Mouse (Mus musculus): ENCODE measurements at regions not wholly inside any gene's neighbourhood (a gene's known extent, or its start where the extent isn't known, plus 50 kb on each side); places are given as distances from the start of the nearest gene placed in this dataset.

- no peaks in the 10 kb centered on the region for H3K9me3 ChIP-seq
- H3K4me1 ChIP-seq (replicated peaks): no peaks in the 10 kb centered on the region
- H3K36me3 ChIP-seq: no peaks in the 10 kb centered on the region
- H3K27ac ChIP-seq: no peak overlapping the region
- no peak for DNase-seq (ENCODE audit: low spot score)
- 82% methylated on average over 2 of the region's 2 CpGs for WGBS
- H3K4me3 ChIP-seq: no peak overlapping the region
- no peaks in the 10 kb centered on the region for H3K27me3 ChIP-seq (ENCODE audit: insufficient read depth, poor library complexity, severe bottlenecking)
Observed at GRCm38 (mm10) chr13:101013604-101014003, 180.4 kb upstream of the Slc30a5 start.

- 91% methylated on average over 2 of the region's 2 CpGs for WGBS
- Histone ChIP-seq H3K9me3 (no peaks in the 10 kb centered on the region), H3K27me3 (ENCODE audit: insufficient read depth, poor library complexity, severe bottlenecking) (no peaks in the 10 kb centered on the region), H3K27ac (no peak overlapping the region), H3K4me1 (replicated peaks) (no peaks in the 10 kb centered on the region), H3K36me3 (no peaks in the 10 kb centered on the region), H3K4me3 (no peak overlapping the region)
- no peak for DNase-seq (ENCODE audit: low spot score)
Observed at GRCm38 (mm10) chr13:100990646-100991045, 157.4 kb upstream of the Slc30a5 start.

GRCm38 (mm10) chr13:100988671-100989531, 155.7 kb upstream of the Slc30a5 start:
- Histone ChIP-seq H3K27me3 (ENCODE audit: insufficient read depth, poor library complexity, severe bottlenecking) (no peaks in the 10 kb centered on the region), H3K4me1 (replicated peaks) (no peaks in the 10 kb centered on the region), H3K9me3 (no peaks in the 10 kb centered on the region), H3K36me3 (no peaks in the 10 kb centered on the region), H3K27ac (0 out of 2 replicates have a peak overlapping the region, but pooled peaks have one; percentile 5), H3K4me3 (no peak overlapping the region)
- WGBS: 73% methylated on average over 13 of the region's 13 CpGs
- DNase-seq (ENCODE audit: low spot score): peak; percentile 17

GRCm38 (mm10) chr13:100988116-100988515, 154.9 kb upstream of the Slc30a5 start:
- Histone ChIP-seq H3K36me3 (no peaks in the 10 kb centered on the region), H3K27me3 (ENCODE audit: insufficient read depth, poor library complexity, severe bottlenecking) (no peaks in the 10 kb centered on the region), H3K4me1 (replicated peaks) (no peaks in the 10 kb centered on the region), H3K4me3 (no peak overlapping the region), H3K27ac (no peak overlapping the region), H3K9me3 (no peaks in the 10 kb centered on the region)
- WGBS: 89% methylated on average over 5 of the region's 5 CpGs
- DNase-seq (ENCODE audit: low spot score): no peak

- H3K4me3 ChIP-seq: no peak overlapping the region
- WGBS: 78% methylated on average over 3 of the region's 3 CpGs
- no peak for DNase-seq (ENCODE audit: low spot score)
- H3K27ac ChIP-seq: no peak overlapping the region
- H3K36me3 ChIP-seq: no peaks in the 10 kb centered on the region
- no peaks in the 10 kb centered on the region for H3K27me3 ChIP-seq (ENCODE audit: insufficient read depth, poor library complexity, severe bottlenecking)
- H3K4me1 ChIP-seq (replicated peaks): no peaks in the 10 kb centered on the region
- no peaks in the 10 kb centered on the region for H3K9me3 ChIP-seq
Observed at GRCm38 (mm10) chr13:100975741-100976140, 142.5 kb upstream of the Slc30a5 start.

- 72% methylated on average over 2 of the region's 2 CpGs for WGBS
Observed at GRCm38 (mm10) chr13:100971080-100972017, 138.1 kb upstream of the Slc30a5 start.

GRCm38 (mm10) chr13:100962811-100963540, 129.7 kb upstream of the Slc30a5 start:
- H3K27me3 ChIP-seq (ENCODE audit: insufficient read depth, poor library complexity, severe bottlenecking): no peaks in the 10 kb centered on the region
- H3K36me3 ChIP-seq: no peaks in the 10 kb centered on the region
- no peak for DNase-seq (ENCODE audit: low spot score)
- H3K4me3 ChIP-seq: no peak overlapping the region
- no peaks in the 10 kb centered on the region for H3K4me1 ChIP-seq (replicated peaks)
- 84% methylated on average over 4 of the region's 4 CpGs for WGBS
- H3K9me3 ChIP-seq: no peaks in the 10 kb centered on the region
- H3K27ac ChIP-seq: no peak overlapping the region

More at GRCm38 (mm10) chr13:100971080-100972017, 138.1 kb upstream of the Slc30a5 start:
- Histone ChIP-seq H3K36me3 (no peaks in the 10 kb centered on the region), H3K9me3 (no peaks in the 10 kb centered on the region), H3K4me3 (no peak overlapping the region), H3K4me1 (replicated peaks) (no peaks in the 10 kb centered on the region), H3K27ac (no peak overlapping the region), H3K27me3 (ENCODE audit: insufficient read depth, poor library complexity, severe bottlenecking) (no peaks in the 10 kb centered on the region)
- DNase-seq (ENCODE audit: low spot score): no peak

- no peaks in the 10 kb centered on the region for H3K27me3 ChIP-seq (ENCODE audit: insufficient read depth, poor library complexity, severe bottlenecking)
- no peak for DNase-seq (ENCODE audit: low spot score)
Observed at GRCm38 (mm10) chr13:100954598-100955251, 121.5 kb upstream of the Slc30a5 start.

GRCm38 (mm10) chr13:100954106-100954505, 120.9 kb upstream of the Slc30a5 start:
- Histone ChIP-seq H3K4me3 (no peak overlapping the region), H3K4me1 (replicated peaks) (no peaks in the 10 kb centered on the region), H3K27ac (no peak overlapping the region), H3K27me3 (ENCODE audit: insufficient read depth, poor library complexity, severe bottlenecking) (no peaks in the 10 kb centered on the region), H3K36me3 (no peaks in the 10 kb centered on the region), H3K9me3 (no peaks in the 10 kb centered on the region)
- no peak for DNase-seq (ENCODE audit: low spot score)
- 53% methylated on average over 1 of the region's 1 CpGs for WGBS

More at GRCm38 (mm10) chr13:100954598-100955251, 121.5 kb upstream of the Slc30a5 start:
- 76% methylated on average over 8 of the region's 8 CpGs for WGBS
- Histone ChIP-seq H3K9me3 (no peaks in the 10 kb centered on the region), H3K27ac (no peak overlapping the region), H3K4me1 (replicated peaks) (no peaks in the 10 kb centered on the region), H3K4me3 (no peak overlapping the region), H3K36me3 (no peaks in the 10 kb centered on the region)

- H3K27me3 ChIP-seq (ENCODE audit: insufficient read depth, poor library complexity, severe bottlenecking): no peaks in the 10 kb centered on the region
- H3K4me3 ChIP-seq: no peak overlapping the region
- no peaks in the 10 kb centered on the region for H3K4me1 ChIP-seq (replicated peaks)
- no peaks in the 10 kb centered on the region for H3K9me3 ChIP-seq
- H3K36me3 ChIP-seq: no peaks in the 10 kb centered on the region
- no peak for DNase-seq (ENCODE audit: low spot score)
- H3K27ac ChIP-seq: no peak overlapping the region
- WGBS: 97% methylated on average over 1 of the region's 1 CpGs
Observed at GRCm38 (mm10) chr13:100951185-100951508, 117.9 kb upstream of the Slc30a5 start.

GRCm38 (mm10) chr13:100950348-100951184, 117.3 kb upstream of the Slc30a5 start:
- no peaks in the 10 kb centered on the region for H3K36me3 ChIP-seq
- H3K4me1 ChIP-seq (replicated peaks): no peaks in the 10 kb centered on the region
- 49% methylated on average over 7 of the region's 7 CpGs for WGBS
- H3K4me3 ChIP-seq: no peak overlapping the region
- no peaks in the 10 kb centered on the region for H3K9me3 ChIP-seq
- no peaks in the 10 kb centered on the region for H3K27me3 ChIP-seq (ENCODE audit: insufficient read depth, poor library complexity, severe bottlenecking)
- DNase-seq (ENCODE audit: low spot score): no peak
- no peak overlapping the region for H3K27ac ChIP-seq

Data from hindbrain, embryonic 10.5 days (tissue).